Mouse (Mus musculus) lung, postnatal 25 days (tissue): ENCODE data around the gene Srrd.
A peak's percentile ranks its signal among the peaks of the same experiment; 100 is the strongest.

Source experiments
- DNase-seq: peaks from one replicate; pipeline ENCODE4 v3.0.0; 2022; ENCODE audit warnings: low spot score

The Srrd gene

DNA sequence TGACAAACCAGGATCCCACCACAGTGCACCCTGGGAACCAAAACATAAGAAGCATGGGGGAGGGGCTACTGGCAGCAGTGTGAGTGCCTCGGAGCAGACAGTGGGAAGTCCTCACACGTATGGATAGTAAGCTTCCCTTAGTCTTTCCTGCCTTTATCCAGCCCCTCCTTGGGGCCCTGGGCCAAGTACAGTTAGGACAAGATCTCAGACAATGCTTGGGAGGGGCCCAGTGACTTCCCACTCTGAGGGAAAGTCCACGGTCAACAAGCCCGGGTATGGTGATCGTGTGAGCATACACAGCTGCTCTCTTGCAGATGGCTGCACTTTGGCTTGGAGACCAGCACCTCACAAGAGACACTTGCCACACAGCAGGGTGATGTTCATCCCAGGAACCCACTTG, 25.5 kb downstream of the Srrd start:
- peak; percentile 76 for DNase-seq

DNA sequence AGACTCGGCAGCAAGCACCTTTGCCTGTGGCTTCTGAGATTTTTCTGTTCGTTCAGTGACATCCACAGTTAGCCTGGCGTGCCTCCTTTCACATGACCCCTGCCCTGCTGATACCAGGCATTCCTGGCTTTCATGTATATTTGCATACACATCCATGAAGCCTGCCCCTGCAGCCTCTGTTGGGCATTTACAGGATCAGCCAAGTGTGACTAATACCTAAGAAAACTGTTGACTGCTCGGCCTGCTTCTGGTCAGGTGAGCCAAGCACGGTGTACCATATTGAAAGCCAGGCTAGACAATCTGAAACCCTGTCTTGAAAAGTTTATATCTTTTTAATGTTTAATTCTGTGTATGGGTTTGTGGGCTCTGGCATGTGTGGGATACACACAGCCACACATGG, 26.4 kb downstream of the Srrd start:
- no peak for DNase-seq

GRCm38 (mm10) chr5:112313222-112313885, 29.5 kb downstream of the Srrd start:
- no peak for DNase-seq

DNA sequence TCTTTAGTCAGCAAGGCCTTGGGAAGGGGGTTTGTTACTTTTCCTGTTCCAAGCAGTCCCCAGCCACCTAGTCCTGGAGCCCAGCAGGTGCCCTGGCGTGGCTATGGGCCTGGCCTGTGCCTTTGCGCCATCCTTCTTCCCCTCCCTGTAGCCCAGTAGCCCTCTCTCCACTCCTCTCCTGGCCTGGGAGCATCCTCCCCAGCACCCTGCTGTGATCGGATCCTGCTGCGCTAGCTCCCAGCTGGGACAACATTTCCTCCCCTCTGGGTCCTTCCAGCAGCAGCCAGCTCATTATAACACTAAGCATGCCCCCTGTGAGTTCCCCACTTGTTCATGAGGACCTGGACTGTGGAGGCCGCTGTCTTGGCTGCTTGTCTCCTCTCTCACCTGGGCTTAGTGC, 37.0 kb downstream of the Srrd start:
- DNase-seq: no peak

GRCm38 (mm10) chr5:112302310-112302709, 40.5 kb downstream of the Srrd start:
- DNase-seq: no peak

DNA sequence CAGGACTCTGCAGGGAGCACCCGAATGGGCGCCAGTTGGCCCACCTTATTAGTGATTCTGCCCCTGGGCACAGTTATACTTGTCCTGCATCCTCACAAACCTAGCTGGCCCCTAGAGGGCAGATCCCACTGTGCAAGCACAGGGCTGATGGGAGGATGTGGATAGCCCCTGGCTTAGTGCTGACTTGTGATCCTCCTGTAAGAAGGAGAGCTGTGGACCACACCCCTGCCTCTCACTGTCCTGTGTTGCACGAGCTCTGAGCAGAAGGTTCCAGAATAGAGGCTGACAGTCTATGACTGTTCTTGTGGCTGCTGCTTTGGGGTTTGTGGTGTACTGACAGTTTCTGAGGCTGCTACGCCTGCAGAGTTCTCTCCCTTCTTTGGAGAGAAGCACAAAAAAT, 41.1 kb downstream of the Srrd start:
- DNase-seq: no peak

GRCm38 (mm10) chr5:112300721-112301308, 42.0 kb downstream of the Srrd start:
- DNase-seq: no peak

- DNase-seq: no peak
Observed at GRCm38 (mm10) chr5:112300112-112300511, 42.7 kb downstream of the Srrd start.

GRCm38 (mm10) chr5:112299399-112299798, 43.4 kb downstream of the Srrd start:
- no peak for DNase-seq

DNA sequence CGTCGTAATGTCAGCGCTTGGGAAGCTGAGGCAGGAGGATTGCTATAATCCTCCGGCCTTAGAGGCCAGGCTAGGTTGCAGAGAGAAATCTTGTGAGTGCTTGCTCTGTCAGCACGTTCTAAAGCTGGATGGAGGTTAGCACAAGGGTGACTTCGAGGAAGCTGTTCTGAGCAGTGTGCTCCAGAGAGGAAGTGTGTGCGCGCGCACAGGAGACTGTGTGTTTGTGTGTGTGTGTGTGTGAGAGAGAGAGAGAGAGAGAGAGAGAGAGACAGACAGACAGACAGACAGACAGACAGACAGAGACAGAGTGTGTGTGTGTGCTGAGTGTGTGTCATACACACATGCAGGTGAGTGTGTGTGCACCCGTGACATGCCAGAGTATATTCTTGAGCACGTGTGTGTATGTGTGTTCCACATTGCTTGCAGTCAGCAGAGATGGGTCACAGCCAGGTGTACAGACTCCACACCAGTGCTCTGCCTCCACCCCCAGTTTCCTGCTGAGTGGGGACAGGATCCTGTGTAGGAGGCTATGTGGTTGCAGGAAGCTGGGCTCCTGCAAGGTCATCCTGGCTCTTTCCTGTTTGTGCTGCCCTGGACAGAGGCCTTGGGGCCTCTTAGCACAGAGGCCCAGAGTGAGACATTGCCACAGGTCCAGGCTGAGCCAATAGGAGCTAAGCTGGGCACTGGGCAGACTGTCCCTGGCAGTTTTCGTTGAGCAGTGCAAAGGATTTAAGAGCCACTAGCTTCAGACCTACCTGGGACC, 44.4 kb downstream of the Srrd start:
- no peak for DNase-seq

GRCm38 (mm10) chr5:112297257-112297656, 45.6 kb downstream of the Srrd start:
- no peak for DNase-seq

GRCm38 (mm10) chr5:112296404-112297181, 46.2 kb downstream of the Srrd start:
- DNase-seq: no peak

- no peak for DNase-seq
Observed at GRCm38 (mm10) chr5:112295564-112295963, 47.3 kb downstream of the Srrd start.

DNA sequence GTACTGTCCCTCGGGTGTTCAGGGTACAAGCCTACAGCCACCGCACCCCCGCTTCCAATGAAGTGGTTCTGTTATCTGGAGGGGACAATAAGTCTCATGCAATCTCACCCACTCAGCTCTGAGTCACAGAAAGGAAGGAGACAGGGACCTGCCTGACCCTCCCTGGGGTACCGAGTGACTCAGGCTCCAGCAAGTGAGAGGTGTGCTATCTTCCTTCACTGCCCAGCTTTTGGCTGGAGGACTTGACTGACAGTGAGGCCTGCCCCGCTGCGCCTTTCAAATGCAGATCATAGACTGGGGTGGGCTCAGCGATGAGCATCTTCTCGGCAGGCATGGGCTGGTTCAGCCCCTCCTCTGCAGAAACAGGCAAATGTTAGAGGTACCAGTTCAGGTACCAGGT, 47.7 kb downstream of the Srrd start:
- DNase-seq: no peak

DNA sequence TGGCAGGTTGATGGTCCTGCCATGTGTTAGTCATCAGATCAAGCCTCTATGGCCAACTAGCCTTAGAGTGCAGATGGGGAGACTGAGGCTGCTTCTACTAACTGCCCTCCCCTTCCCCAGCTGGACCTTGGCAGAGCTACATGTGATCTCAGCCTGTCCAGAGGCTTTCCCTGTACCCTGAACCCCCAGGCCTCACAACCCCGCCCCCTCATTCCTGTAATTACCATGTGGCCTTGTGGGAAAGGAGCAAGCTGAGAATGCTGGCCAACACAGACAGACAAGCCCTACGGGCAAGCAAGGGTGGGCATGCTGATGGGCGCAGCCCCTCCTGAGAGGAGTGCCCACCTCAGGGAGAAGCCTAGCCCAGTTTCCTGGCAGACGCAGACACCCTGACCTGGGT, 48.1 kb downstream of the Srrd start:
- DNase-seq: no peak

DNA sequence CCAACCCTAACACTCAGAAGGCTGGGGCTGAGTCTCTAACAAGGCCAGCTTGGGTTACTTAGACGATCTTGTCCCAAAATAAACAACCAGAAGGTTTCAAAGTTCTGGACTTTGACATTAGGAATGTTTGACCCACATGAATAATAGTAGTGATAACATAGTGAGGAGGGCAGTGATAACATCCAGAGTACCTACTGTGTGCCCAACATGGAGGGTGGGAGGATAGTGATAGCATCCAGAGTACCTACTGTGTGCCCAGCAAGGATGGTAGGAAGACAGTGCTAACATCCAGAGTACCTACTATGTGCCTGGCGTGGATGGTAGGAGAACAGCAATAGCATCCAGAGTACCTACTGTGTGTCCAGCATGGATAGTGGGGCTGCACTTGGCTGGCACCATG, 49.0 kb downstream of the Srrd start:
- DNase-seq: no peak

GRCm38 (mm10) chr5:112292343-112292980, 50.4 kb downstream of the Srrd start:
- no peak for DNase-seq

GRCm38 (mm10) chr5:112291866-112292265, 51.0 kb downstream of the Srrd start:
- no peak for DNase-seq

DNA sequence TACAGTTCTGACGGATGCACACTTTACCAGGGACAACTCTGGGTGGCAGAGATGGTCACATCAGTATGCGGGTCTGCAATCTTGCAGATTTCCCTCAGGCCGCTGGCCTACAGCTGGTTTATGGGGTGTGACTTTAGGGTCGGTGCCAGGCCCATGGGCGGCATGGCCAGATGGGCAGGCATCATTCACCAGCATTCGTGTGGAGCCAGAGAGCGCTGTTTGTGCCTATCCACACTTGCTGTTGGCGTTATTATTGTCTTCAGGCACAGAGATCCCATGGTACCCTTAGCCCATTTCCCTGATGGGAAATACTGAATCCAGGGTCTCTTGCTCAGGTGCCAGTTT, 52.3 kb downstream of the Srrd start:
- no peak for DNase-seq

DNA sequence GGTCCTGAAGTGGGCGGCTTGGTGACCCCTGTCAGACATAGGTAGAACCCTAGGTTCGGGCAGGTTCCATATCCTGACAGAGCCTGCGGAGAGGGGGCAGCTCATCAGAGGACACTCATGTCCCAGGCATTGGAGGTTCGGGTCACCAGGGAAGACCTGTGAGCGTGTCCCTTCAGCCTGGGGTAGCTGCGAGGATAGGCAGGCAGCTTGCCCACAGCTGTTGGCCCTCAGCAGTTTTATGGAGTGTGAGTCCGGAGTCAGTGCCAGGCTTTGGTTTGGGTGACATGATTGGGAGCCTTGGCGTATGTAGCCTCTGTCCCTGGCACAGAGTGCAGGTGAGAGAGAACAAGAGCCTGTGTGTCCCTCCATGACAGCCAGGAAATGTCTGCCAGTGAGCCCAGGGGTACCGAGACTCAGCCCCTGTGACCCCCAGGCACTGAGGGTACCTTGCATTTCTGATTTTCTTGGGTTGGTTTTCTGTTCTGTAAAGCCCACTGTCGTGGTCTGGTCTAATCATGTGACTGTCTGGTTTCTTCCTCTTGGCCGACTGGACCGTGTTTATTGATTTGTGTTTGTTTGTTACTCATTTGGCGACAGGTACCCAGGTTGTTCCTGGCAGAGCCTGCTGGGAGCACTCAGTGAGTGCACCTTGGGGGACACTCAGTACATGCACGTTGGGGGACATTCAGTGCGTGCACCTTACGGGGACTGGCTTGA, 52.9 kb downstream of the Srrd start:
- no peak for DNase-seq

- no peak for DNase-seq
Observed at GRCm38 (mm10) chr5:112289236-112289635, 53.6 kb downstream of the Srrd start.
